Mouse (Mus musculus): ENCODE measurements at regions not wholly inside any gene's neighbourhood (a gene's known extent, or its start where the extent isn't known, plus 50 kb on each side); places are given as distances from the start of the nearest gene placed in this dataset.
"Not testable (repeated sequence)": the region's sequence is repeated elsewhere in the genome, so short reads cannot be mapped to it uniquely, and the experiment has no call there.

DNA sequence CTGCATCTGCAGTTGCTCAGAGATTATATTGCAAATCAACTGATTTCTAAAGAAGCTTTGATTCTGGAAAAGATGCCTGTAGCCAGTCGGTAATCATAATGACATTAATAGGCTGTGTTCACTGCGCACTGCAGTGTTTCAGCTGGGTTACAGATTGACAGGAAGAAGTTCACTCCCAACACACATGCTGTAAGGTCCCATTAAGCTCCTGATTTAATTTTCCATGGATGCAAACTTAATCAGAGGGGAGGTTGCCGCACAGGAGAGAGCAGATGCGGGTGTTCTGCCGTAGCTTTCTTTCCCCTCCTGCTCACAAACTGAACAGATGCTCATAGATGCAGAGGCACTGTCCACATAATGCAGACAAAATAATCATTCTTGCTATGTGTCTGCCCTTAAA, 284.0 kb downstream of the Adgb start:
- Histone ChIP-seq H3K36me3 (no peaks in the 10 kb centered on the region), H3K4me3 (no peak overlapping the region), H3K27me3 (ENCODE audit: low read depth, poor library complexity, severe bottlenecking) (no peaks in the 10 kb centered on the region), H3K27ac (replicated peaks) (0 out of 2 replicates have a peak overlapping the region, but pooled peaks have one; percentile 4), H3K4me1 (no peaks in the 10 kb centered on the region), H3K9me3 (replicated peaks) (no peaks in the 10 kb centered on the region)
- no peak for DNase-seq (ENCODE audit: low spot score)
- WGBS, result 92% methylated on average over 5 of the region's 5 CpGs

DNA sequence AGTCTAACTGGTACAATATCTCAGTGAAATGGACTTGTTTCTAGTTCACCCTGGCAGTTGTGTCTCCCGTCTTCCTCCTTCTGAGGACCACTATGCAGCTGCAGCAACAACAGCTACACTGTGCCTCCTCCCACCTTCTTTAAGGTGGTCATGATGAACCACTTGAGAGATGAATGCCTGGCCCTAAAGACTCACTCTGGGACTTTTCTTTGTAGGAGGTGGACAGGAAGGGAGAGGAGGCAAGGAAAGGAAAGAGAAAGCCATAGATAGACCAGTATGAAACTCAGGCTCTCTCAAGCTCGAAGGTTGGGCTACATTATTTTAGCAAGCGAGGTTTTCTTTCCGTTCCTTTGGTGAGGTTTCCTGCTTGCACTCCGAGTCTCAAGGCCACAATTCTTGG, 285.4 kb downstream of the Adgb start:
- H3K27ac ChIP-seq (replicated peaks), result no peak overlapping the region
- H3K4me3 ChIP-seq, result no peak overlapping the region
- WGBS, result 95% methylated on average over 5 of the region's 5 CpGs
- DNase-seq (ENCODE audit: low spot score), result no peak
- H3K36me3 ChIP-seq, result no peaks in the 10 kb centered on the region
- no peaks in the 10 kb centered on the region for H3K27me3 ChIP-seq (ENCODE audit: low read depth, poor library complexity, severe bottlenecking)
- no peaks in the 10 kb centered on the region for H3K4me1 ChIP-seq
- no peaks in the 10 kb centered on the region for H3K9me3 ChIP-seq (replicated peaks)

DNA sequence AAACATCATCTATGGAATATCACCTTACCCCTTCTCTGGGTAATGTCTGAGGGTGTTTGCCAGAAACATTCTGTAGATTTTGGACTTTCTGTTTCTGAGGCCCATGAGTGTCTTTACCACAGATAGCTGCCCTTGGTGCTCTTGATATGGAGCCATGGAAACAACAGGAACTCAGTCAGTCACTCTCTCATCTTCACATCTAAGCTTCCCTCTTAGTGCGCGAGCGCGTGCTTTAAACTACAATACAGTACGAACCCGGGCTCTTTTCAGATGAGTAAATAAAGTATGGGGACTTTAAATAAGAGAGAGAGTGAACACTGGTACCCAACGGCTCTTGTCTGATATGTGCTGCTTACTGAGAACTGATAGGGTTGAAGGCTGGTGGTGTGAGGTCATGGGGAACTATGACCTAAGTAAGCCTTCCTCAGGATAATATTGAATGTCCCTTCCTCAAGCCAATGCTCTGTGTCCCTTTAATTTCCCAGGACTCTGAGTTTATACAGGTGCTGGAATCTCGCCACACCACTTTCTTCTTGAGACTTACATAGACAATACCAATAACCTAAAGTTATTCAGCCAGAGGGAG, 284.5 kb upstream of the Stxbp5 start:
- no peak for DNase-seq (ENCODE audit: low spot score)
- H3K27me3 ChIP-seq (ENCODE audit: low read depth, poor library complexity, severe bottlenecking), result no peaks in the 10 kb centered on the region
- 89% methylated on average over 8 of the region's 8 CpGs for WGBS
- H3K4me1 ChIP-seq, result no peaks in the 10 kb centered on the region
- H3K27ac ChIP-seq (replicated peaks), result no peak overlapping the region
- no peaks in the 10 kb centered on the region for H3K36me3 ChIP-seq
- H3K4me3 ChIP-seq, result no peak overlapping the region
- H3K9me3 ChIP-seq (replicated peaks), result no peaks in the 10 kb centered on the region

DNA sequence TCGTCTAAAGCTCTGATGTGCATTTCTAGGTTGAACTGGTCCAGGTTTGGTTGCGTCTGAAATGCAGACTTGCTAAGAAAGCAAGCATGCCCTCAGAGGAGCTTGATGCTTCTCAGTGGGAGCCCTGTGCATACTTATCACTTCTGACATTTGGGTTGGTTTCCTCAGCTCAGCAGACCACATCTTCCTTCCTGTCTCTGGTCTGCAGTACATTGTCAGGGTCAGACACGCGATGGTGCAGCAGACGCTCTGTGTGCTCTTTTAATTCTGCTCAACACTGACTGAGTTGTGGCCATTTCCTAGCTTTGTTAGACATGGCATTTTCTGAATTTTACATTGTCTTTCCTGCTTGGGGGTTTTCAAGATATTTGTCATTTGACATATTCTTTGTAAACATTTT, 283.5 kb upstream of the Stxbp5 start:
- no peaks in the 10 kb centered on the region for H3K4me1 ChIP-seq
- DNase-seq (ENCODE audit: low spot score), result no peak
- H3K27ac ChIP-seq (replicated peaks), result no peak overlapping the region; the same call in 1 of the 2 replicates
- no peaks in the 10 kb centered on the region for H3K27me3 ChIP-seq (ENCODE audit: low read depth, poor library complexity, severe bottlenecking)
- H3K36me3 ChIP-seq, result no peaks in the 10 kb centered on the region
- no peaks in the 10 kb centered on the region for H3K9me3 ChIP-seq (replicated peaks)
- no peak overlapping the region for H3K4me3 ChIP-seq
- 78% methylated on average over 5 of the region's 5 CpGs for WGBS

DNA sequence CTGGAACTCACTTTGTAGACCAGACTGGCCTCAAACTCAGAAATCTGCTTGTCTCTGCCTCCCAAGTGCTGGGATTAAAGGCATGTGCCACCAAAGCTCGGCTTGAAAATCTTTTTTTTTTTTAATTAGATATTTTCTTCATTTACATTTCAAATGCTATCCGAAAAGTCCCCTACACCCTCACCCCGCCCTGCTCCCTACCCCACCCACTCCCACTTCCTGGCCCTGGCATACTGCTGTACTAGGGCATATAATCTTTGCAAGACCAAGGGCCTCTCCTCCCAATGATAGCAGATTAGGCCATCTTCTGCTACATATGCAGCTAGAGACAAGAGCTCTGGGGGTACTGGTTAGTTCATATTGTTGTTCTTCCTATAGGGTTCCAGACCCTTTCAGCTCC, 276.2 kb upstream of the Stxbp5 start:
- WGBS, result 93% methylated on average over 3 of the region's 3 CpGs
- H3K27me3 ChIP-seq (ENCODE audit: low read depth, poor library complexity, severe bottlenecking); H3K4me3 ChIP-seq; H3K36me3 ChIP-seq; DNase-seq (ENCODE audit: low spot score); H3K27ac ChIP-seq (replicated peaks); H3K4me1 ChIP-seq; H3K9me3 ChIP-seq (replicated peaks): not testable (repeated sequence)

Data from midbrain, embryonic 10.5 days (tissue).